Mouse (Mus musculus) embryo, embryonic 11 days (tissue): ENCODE data around the gene Top2b.

Experiments
- DNase-seq: peaks from one replicate; pipeline ENCODE4 v3.0.0-alpha.2; 2015

Top2b gene

GRCm38 (mm10) chr14:16364878-16365337 lies at the start of gene Top2b:
Gene Top2b (plus strand): TSS chr14:16365179.
- peak; percentile 97 for DNase-seq

GRCm38 (mm10) chr14:16316715-16317114 lies 48.3 kb upstream of the Top2b start:
- no peak for DNase-seq

GRCm38 (mm10) chr14:16319818-16320217 lies 45.2 kb upstream of the Top2b start:
- no peak for DNase-seq

- no peak for DNase-seq
Measured at GRCm38 (mm10) chr14:16324394-16324793, 40.6 kb upstream of the Top2b start.

- DNase-seq = no peak
Measured at GRCm38 (mm10) chr14:16325208-16325607, 39.8 kb upstream of the Top2b start.

GRCm38 (mm10) chr14:16328531-16328930 lies 36.4 kb upstream of the Top2b start:
- peak; percentile 84 for DNase-seq

- peak; percentile 21 for DNase-seq
Measured at GRCm38 (mm10) chr14:16328959-16329480, 36.0 kb upstream of the Top2b start.

- no peak for DNase-seq
Measured at GRCm38 (mm10) chr14:16329756-16330155, 35.2 kb upstream of the Top2b start.

GRCm38 (mm10) chr14:16334260-16334659 lies 30.7 kb upstream of the Top2b start:
- DNase-seq = no peak

- DNase-seq = no peak
Measured at GRCm38 (mm10) chr14:16335835-16336417, 29.1 kb upstream of the Top2b start.

- DNase-seq = no peak
Measured at GRCm38 (mm10) chr14:16347505-16347904, 17.5 kb upstream of the Top2b start.

- no peak for DNase-seq
Measured at GRCm38 (mm10) chr14:16359704-16360103, 5.3 kb upstream of the Top2b start.

- DNase-seq = peak; percentile 82
Measured at GRCm38 (mm10) chr14:16364161-16364831, 683 bp upstream of the Top2b start.

- DNase-seq = peak; percentile 74
Measured at GRCm38 (mm10) chr14:16365362-16366173, 589 bp downstream of the Top2b start.

GRCm38 (mm10) chr14:16366174-16366889 lies 1.4 kb downstream of the Top2b start:
- DNase-seq = peak; percentile 61

GRCm38 (mm10) chr14:16366986-16367385 lies 2.0 kb downstream of the Top2b start:
- no peak for DNase-seq

- DNase-seq = no peak
Measured at GRCm38 (mm10) chr14:16372761-16373160, 7.8 kb downstream of the Top2b start.

GRCm38 (mm10) chr14:16373190-16373589 lies 8.2 kb downstream of the Top2b start:
- DNase-seq = no peak

GRCm38 (mm10) chr14:16379917-16380570 lies 15.1 kb downstream of the Top2b start:
- DNase-seq = peak; percentile 77

GRCm38 (mm10) chr14:16384783-16385182 lies 19.8 kb downstream of the Top2b start:
- DNase-seq = no peak

- DNase-seq = no peak
Measured at GRCm38 (mm10) chr14:16405187-16405586, 40.2 kb downstream of the Top2b start.

- no peak for DNase-seq
Measured at GRCm38 (mm10) chr14:16414163-16414562, 49.2 kb downstream of the Top2b start.
